Mouse (Mus musculus) forebrain, embryonic 14.5 days (tissue): ENCODE data around the gene Psapl1. TPM values are rescaled to one million over a fixed set of nuclear protein-coding genes. Genes with fewer than 3 reads are reported as not detected.

Experiments
- ATAC-seq: fragments of 200-750 bp; cut with Nextera tagmentation; 2 replicates; pipeline ENCODE4 v1.8.0; 2017; ENCODE audit warnings: mild to moderate bottlenecking, moderate library complexity
- DNase-seq: peaks from one replicate; pipeline ENCODE4 v3.0.0-alpha.2; 2015; ENCODE audit warnings: low spot score
- H3K27ac ChIP-seq: fragments of 300-500 bp; sonication (generic); 2 replicates; pipeline ENCODE4 v1.5.1; 2014; ENCODE audit warnings: low read depth, mild to moderate bottlenecking, control low read depth, low read length, moderate library complexity
- H3K27me3 ChIP-seq: fragments of 300-500 bp; sonication (generic); replicated peaks from 2 replicates; pipeline ENCODE4 v1.6.1; 2014; ENCODE audit warnings: low read length, control low read depth, mixed read lengths; ENCODE audit not compliant: control insufficient read depth, insufficient read depth
- H3K36me3 ChIP-seq: fragments of 300-500 bp; sonication (generic); 2 replicates; pipeline ENCODE4 v1.6.1; 2014; ENCODE audit warnings: low read length, control low read depth; ENCODE audit not compliant: control insufficient read depth, insufficient read depth
- H3K4me1 ChIP-seq: fragments of 300-500 bp; sonication (generic); 2 replicates; pipeline ENCODE4 v1.6.1; 2014; ENCODE audit warnings: antibody characterized with exemption, low read length, control low read depth; ENCODE audit not compliant: control insufficient read depth, insufficient read depth
- H3K4me2 ChIP-seq: fragments of 300-500 bp; sonication (generic); 2 replicates; pipeline ENCODE4 v1.6.1; 2014; ENCODE audit warnings: mild to moderate bottlenecking, control low read depth, low read length
- H3K4me3 ChIP-seq: fragments of 300-500 bp; sonication (generic); 2 replicates; pipeline ENCODE4 v1.5.1; 2014; ENCODE audit warnings: low read depth, low read length, control low read depth
- H3K9ac ChIP-seq: fragments of 300-500 bp; sonication (generic); 2 replicates; pipeline ENCODE4 v1.6.1; 2014; ENCODE audit warnings: mild to moderate bottlenecking, low read length, control low read depth, moderate library complexity
- H3K9me3 ChIP-seq: fragments of 300-500 bp; sonication (generic); replicated peaks from 2 replicates; pipeline ENCODE4 v1.6.1; 2016; ENCODE audit warnings: low read length, control low read depth, mixed read lengths; ENCODE audit not compliant: control insufficient read depth
- WGBS: fragments of 180-500 bp; shearing (Covaris S2); extraction: QIAGEN DNeasy Blood & Tissue Kit; methylation state at CpG from one replicate; pipeline ENCODE4 v1.1.7; 2014; 5-methylcytosine and 5-hydroxymethylcytosine counted together
- polyA plus RNA-seq: library from polyadenylated mRNA; unstranded; fragments of >200 nt; fragmentation: Nextera tagmentation; extraction: Ambion mirVana; gene quantifications from 2 replicates; pipeline ENCODE4 v1.2.1, GENCODE M21; 2014

The Psapl1 gene
- polyA plus RNA-seq, 1 experiment from 2014 or later, result not detected

DNA sequence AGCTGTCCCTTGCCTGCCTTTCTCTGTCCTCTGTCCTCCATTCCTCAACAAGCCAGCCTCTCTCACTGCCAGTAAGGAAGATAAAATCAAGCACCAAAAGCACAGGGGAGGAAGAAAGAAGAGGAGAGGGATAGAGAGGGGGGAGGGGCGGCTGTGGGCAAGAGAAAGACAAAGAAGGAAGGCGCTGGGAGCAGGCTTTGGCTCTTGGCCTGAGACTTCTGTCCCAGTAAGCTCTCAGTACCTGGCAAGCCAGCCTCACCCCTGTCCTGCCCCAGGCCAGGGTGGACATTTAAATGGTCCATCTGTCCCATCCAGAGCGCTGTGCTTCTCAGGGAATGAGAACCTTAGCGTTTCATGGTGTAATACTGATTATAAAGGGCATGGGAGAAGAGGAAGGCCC lies 9.2 kb upstream of the Psapl1 start:
- H3K9ac ChIP-seq, result no peak overlapping the region
- no peaks in the 10 kb centered on the region for H3K9me3 ChIP-seq
- DNase-seq, result no peak
- 51% methylated on average over 4 of the region's 4 CpGs for WGBS
- H3K4me3 ChIP-seq, result no peak overlapping the region
- no peak overlapping the region for H3K27ac ChIP-seq
- H3K36me3 ChIP-seq, result no peaks in the 10 kb centered on the region
- no peaks in the 10 kb centered on the region for H3K27me3 ChIP-seq
- 0 out of 2 replicates have a peak, but pooled peaks cover 3% of the 10 kb centered on the region for H3K4me1 ChIP-seq
- no peak for ATAC-seq
- H3K4me2 ChIP-seq, result no peak overlapping the region

DNA sequence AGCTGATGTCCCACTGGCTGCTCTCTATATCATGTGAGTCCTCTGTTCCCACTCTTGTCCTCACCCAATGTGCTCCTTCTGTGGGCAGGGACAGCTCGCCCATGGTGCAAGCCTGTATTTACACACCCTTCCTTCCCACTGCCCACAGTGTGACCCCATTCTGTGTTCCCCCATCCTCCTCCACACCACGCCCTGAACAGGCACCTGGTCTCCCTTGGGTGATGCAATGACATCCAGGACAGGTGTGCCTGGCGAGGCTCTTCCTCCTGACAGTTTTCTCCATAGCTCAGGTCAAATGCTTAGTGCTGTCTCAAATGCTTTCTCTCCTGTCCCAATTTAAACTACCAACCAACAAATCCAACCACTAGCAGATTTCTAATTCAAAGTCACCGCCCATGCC lies 8.4 kb upstream of the Psapl1 start:
- Histone ChIP-seq H3K9ac (no peak overlapping the region), H3K4me3 (no peak overlapping the region), H3K4me2 (no peak overlapping the region), H3K27ac (no peak overlapping the region), H3K36me3 (no peaks in the 10 kb centered on the region), H3K27me3 (no peaks in the 10 kb centered on the region), H3K9me3 (no peaks in the 10 kb centered on the region), H3K4me1 (0 out of 2 replicates have a peak, but pooled peaks cover 3% of the 10 kb centered on the region)
- DNase-seq, result no peak
- WGBS, result 96% methylated on average over 4 of the region's 4 CpGs
- no peak for ATAC-seq

DNA sequence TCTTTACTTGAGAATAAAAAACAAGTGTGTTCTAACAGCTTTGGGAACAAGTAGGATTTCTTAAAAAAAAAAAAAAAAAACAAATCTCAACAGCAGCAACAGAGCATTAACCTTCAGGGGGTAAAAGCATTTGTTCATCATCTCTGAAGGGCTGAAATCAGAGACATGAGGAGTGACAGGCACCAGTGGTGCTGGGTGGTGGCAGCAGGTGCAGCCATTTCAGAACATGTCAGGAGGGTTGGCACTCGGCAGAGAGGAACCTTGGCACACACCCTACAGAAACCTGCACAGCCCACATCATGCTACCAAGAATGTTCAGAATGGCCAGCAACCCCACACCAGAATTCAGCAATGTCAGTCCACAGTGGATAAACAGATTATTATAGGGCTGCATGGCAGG lies 4.3 kb upstream of the Psapl1 start:
- H3K27ac ChIP-seq, result no peak overlapping the region
- H3K27me3 ChIP-seq, result no peaks in the 10 kb centered on the region
- ATAC-seq, result no peak
- no peak overlapping the region for H3K9ac ChIP-seq
- no peak overlapping the region for H3K4me3 ChIP-seq
- no peaks in the 10 kb centered on the region for H3K9me3 ChIP-seq
- no peak for DNase-seq
- 81% methylated on average over 1 of the region's 1 CpGs for WGBS
- H3K4me1 ChIP-seq, result no peaks in the 10 kb centered on the region
- no peaks in the 10 kb centered on the region for H3K36me3 ChIP-seq
- no peak overlapping the region for H3K4me2 ChIP-seq

DNA sequence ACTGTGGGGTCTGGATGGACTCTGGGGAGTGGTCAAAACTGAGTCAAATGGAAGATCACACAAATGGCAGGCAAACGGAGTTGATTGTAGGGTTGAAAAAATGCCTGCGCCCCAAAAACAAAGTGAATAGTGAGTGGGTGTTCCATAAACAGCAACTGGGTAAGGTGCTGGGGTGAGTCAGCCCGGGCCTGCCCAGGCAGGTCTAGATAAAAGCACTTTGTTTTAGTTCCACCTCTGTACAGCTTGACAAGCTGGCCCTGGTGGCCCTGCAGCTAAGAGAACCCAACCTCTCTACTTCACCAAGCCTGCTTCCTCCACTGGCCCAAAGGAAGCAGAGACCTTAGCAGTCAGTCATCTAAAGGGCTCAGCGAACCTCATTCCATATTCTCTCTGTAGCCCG lies 1.0 kb upstream of the Psapl1 start:
- H3K36me3 ChIP-seq, result no peaks in the 10 kb centered on the region
- 82% methylated on average over 5 of the region's 5 CpGs for WGBS
- H3K9me3 ChIP-seq, result no peaks in the 10 kb centered on the region
- H3K9ac ChIP-seq, result no peak overlapping the region
- no peak overlapping the region for H3K27ac ChIP-seq
- no peaks in the 10 kb centered on the region for H3K27me3 ChIP-seq
- no peaks in the 10 kb centered on the region for H3K4me1 ChIP-seq
- H3K4me2 ChIP-seq, result no peak overlapping the region
- ATAC-seq (no peak), DNase-seq (no peak)
- H3K4me3 ChIP-seq, result no peak overlapping the region

DNA sequence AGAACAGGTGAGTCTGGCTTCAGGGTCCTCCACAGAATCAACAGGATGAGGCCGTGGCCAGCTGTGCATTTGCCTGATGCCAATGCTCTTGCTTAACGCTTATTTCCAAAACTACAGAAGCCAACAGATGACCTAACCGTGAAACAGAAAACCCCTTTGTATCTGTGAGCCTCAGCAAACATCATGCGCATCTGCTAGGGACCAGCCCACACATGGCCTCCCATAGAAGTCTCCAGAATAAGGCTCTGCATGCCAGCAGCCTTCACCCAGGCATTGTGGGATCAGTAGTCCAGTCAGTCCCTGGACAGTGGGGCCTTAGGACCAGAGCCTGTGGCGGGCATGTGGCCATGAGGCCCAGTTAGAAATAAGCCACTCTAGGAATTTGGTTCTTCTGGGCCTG lies 400 bp upstream of the Psapl1 start:
- Histone ChIP-seq H3K27me3 (no peaks in the 10 kb centered on the region), H3K4me2 (no peak overlapping the region), H3K4me3 (no peak overlapping the region), H3K4me1 (no peaks in the 10 kb centered on the region), H3K36me3 (no peaks in the 10 kb centered on the region), H3K27ac (no peak overlapping the region), H3K9ac (no peak overlapping the region), H3K9me3 (no peaks in the 10 kb centered on the region)
- 90% methylated on average over 5 of the region's 5 CpGs for WGBS
- ATAC-seq, result no peak
- DNase-seq, result no peak

DNA sequence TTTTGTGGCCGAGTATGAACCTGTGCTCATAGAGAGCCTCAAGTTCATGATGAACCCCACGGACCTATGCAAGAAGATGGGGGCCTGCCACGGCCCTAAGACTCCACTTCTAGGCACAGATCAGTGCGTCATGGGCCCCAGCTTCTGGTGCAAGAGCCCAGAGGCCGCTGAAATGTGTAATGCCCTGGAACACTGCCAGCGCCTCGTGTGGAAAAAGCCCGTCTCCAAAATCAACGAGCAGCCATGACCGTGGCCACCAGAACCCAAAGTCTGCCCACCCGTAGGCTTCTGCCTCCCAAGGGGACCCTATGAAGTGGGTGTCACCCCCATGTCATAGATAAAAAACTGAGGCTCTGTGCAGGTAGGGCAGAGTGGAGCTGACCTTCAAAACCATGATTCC lies 1.6 kb downstream of the Psapl1 start:
- H3K9me3 ChIP-seq, result no peaks in the 10 kb centered on the region

DNA sequence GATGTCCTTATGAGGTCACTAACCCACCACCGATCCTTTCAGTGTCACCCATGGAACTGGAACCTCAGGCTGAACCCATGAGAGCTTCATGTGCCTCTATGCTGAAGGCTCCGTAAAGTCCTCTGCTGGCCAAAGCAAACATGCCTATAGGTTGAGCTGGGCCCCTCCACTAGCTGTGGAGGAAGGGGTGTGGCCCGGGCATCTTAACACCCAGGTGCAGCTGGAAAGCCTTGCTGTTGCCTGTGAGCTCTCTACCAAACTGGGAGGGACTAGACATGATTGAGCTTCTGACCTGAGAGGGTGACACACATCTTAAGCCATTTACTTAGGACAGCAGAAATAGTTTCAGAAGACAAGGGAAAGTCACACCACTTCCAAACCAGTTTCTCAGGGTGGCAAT lies 5.0 kb downstream of the Psapl1 start:
- Histone ChIP-seq H3K4me1 (no peaks in the 10 kb centered on the region), H3K4me2 (no peak overlapping the region), H3K9ac (no peak overlapping the region), H3K27ac (no peak overlapping the region), H3K4me3 (no peak overlapping the region), H3K36me3 (no peaks in the 10 kb centered on the region), H3K9me3 (no peaks in the 10 kb centered on the region), H3K27me3 (no peaks in the 10 kb centered on the region)
- ATAC-seq, result no peak
- no peak for DNase-seq
- WGBS, result 95% methylated on average over 3 of the region's 3 CpGs

More for the DNA sequence above, 1.6 kb downstream of the Psapl1 start:
- Histone ChIP-seq H3K27ac (no peak overlapping the region), H3K9ac (no peak overlapping the region), H3K4me1 (no peaks in the 10 kb centered on the region), H3K36me3 (no peaks in the 10 kb centered on the region), H3K4me2 (no peak overlapping the region), H3K4me3 (no peak overlapping the region), H3K27me3 (no peaks in the 10 kb centered on the region)
- ATAC-seq, result no peak
- DNase-seq, result no peak
- 72% methylated on average over 11 of the region's 11 CpGs for WGBS

DNA sequence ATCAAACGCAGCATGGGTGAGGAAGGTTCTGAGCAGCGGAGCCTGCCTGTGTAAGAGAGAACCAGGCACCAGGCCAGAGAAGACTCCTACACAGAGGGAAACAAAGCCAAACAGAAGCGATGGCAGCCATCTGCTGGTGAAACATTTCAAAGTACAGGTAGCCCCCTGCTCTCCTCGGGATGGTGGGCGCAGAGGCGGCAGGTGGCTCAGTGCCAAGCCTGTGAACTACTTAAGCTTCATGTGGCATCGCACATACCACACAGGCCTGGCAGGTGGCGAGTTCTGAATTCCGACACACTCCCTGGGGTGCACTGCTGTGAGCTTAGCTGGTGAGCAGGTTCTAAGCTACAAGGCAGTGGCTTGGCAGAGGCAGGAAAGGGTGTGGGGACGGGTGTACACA lies 9.5 kb downstream of the Psapl1 start:
- peak; percentile 73 for DNase-seq
- H3K27ac ChIP-seq, result no peak overlapping the region
- 58% methylated on average over 10 of the region's 10 CpGs for WGBS
- 0 out of 2 replicates have a peak, but pooled peaks cover 3% of the 10 kb centered on the region for H3K9me3 ChIP-seq
- H3K4me1 ChIP-seq, result no peaks in the 10 kb centered on the region
- no peak; the same call in 1 of the 2 replicates for ATAC-seq
- H3K36me3 ChIP-seq, result no peaks in the 10 kb centered on the region
- no peak overlapping the region for H3K9ac ChIP-seq
- H3K4me2 ChIP-seq, result no peak overlapping the region
- H3K27me3 ChIP-seq, result no peaks in the 10 kb centered on the region
- H3K4me3 ChIP-seq, result no peak overlapping the region

DNA sequence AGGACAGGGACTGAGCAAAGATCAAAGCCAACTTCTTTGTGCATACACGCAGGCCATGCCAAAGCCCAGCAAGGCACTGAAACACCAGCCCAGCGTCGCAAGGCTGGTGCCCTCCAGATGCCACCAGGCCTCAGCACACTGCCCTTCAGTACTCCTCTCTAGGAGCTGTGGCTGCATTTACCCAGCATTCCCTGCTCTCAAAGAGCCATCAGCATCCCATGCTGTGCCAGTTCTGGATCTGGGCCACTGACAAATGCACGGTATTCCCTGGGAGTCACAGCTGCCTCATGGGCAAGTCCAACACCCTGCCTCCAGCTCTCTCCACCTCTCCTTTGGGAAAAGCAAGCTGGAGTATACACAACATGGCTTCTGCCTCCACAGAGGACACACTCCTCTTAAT lies 16.3 kb downstream of the Psapl1 start:
- WGBS, result 75% methylated on average over 4 of the region's 4 CpGs
- peak; percentile 51 for DNase-seq
- H3K27ac ChIP-seq, result no peak overlapping the region

More for the DNA sequence above, 16.3 kb downstream of the Psapl1 start:
- H3K9ac ChIP-seq, result no peak overlapping the region
- H3K27me3 ChIP-seq, result no peaks in the 10 kb centered on the region
- H3K4me1 ChIP-seq, result peaks cover 2% of the 10 kb centered on the region; the same call in 1 of the 2 replicates
- ATAC-seq, result no peak
- H3K4me2 ChIP-seq, result no peak overlapping the region
- no peak overlapping the region for H3K4me3 ChIP-seq
- H3K9me3 ChIP-seq, result 0 out of 2 replicates have a peak, but pooled peaks cover 3% of the 10 kb centered on the region
- H3K36me3 ChIP-seq, result no peaks in the 10 kb centered on the region
